Mouse (Mus musculus) T-helper 1 cell (primary cell): ENCODE measurements at regions not wholly inside any gene's neighbourhood (a gene's known extent, or its start where the extent isn't known, plus 50 kb on each side); places are given as distances from the start of the nearest gene placed in this dataset.

Experiments
- in situ Hi-C: fragments of 300-600 bp; cut with MboI, MseI; formaldehyde crosslinking; loops from one replicate; pipeline ENCODE4 v1.15.1; 2025; ENCODE audit warnings: high pct_unique_total_duplicates

GRCm38 (mm10) chr8:10869866-10870265 is 138.4 kb downstream of the Irs2 start:
- in situ Hi-C loops = no loop called here

DNA sequence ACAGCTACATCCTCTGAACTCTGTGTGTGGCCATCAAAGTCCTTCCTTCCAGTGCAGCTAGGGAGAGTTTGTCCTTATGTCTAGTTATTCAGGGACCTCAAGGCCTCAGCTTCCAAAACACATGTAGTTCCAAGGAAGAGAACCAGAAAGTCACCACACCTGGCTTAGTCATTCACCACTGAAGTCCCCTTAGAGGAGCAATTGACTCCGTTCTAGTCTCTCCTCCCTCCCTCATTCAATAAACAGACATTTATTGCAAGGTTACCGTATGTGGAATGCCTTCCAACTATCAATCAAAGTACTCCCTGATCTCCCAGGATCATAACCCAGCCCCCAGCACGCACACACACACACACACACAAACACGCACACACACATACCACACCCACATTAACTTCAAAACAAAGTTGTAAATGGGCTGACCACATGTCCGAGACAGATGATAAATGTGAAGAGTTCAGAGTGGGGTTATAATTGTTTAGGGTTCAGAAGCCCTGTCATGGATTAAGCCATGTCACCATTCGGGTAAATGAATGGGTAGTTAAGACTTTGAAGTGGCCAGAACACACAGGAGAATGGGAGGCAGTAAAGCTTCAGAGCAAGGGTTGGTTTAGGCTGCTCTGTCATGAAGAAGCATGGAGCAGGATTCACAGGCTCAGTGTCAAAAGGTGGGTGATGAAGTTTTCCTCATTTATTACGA is 141.4 kb downstream of the Irs2 start:
- in situ Hi-C loops = no loop called here

- in situ Hi-C loops = no loop called here
Measured at GRCm38 (mm10) chr8:10865941-10866513, 142.2 kb downstream of the Irs2 start.

DNA sequence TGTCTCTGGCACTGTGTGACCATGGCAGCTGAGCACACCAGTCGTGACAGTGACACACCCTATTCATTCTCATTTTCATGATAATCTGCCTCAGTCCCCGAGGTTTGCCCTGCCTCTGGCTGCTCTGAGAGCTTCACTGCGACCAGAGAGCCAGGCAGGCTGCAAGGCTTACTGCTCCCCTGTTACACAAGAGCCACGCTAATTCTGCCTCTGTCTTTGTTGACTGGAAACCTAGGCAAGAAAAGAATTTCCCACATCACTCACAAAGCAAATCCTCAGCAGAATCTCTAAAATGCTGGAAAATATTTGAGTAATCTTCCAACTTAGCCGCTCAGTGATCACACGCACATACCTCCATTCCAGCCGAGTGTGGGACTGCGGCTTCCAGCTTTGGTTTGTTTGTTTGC is 142.8 kb downstream of the Irs2 start:
- in situ Hi-C loops = no loop called here

DNA sequence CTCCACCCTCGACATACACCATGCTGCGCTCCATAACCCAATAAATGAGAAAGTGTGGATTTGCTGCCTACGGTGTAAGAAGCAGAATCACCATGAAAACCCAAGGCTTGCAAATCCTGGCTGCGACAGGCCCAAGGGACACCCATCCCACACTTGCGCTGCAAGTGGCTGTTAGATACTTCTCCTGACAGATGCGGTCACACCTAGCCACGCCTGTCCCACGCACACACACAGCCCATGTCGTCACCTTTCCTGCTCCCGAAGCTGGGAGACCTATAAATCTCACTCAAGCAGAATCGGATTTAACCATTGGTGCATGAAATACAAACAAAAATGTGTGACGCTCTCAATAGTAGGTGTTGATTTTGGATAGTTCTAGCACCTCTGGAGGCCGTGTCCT is 145.8 kb downstream of the Irs2 start:
- in situ Hi-C loops = no loop called here

- in situ Hi-C loops = no loop called here
Measured at GRCm38 (mm10) chr8:10860810-10861209, 147.4 kb downstream of the Irs2 start.

GRCm38 (mm10) chr8:10857874-10858273 is 150.4 kb downstream of the Irs2 start:
- in situ Hi-C loops = no loop called here

GRCm38 (mm10) chr8:10856996-10857720 is 151.1 kb downstream of the Irs2 start:
- in situ Hi-C loops = no loop called here

DNA sequence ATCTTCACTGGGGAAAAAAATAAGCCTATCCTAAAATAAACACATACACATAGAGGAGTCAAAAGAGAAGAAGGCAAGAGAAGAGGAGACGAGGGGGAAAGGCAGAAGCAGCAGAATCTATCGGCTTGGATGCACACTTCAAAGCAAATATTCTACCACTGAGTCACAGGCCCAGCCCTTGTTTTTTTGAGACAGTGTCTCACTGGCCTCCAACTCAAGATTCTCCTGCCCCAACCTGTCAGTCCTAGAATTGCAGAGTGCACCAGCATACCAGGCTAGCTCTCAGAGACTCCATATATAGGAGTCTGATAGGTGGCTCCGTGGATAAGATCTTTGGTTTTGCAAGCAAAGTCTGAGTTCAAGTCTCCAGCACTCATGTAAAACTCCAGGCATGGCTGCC is 152.6 kb downstream of the Irs2 start:
- in situ Hi-C loops = no loop called here

DNA sequence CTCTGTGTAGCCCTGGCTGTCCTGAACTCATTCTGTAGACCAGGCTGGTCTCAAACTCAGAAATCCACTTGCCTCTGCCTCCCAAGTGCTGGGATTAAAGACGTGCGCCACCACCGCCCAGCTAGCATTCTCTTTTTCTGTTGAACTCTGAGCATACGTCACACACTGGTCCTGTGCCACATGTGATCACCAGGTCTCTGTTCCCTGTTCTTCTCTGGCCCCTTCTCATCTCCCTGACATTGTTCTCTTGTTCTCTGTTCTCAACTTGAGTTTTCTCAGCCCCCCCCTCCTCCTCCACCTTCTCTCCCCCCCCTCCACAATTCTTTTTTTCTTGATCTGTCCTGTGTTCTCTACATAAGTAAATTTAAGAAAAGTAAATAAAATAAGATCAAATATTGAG is 153.1 kb downstream of the Irs2 start:
- in situ Hi-C loops = no loop called here

- in situ Hi-C loops = no loop called here
Measured at GRCm38 (mm10) chr8:10854600-10854999, 153.7 kb downstream of the Irs2 start.

GRCm38 (mm10) chr8:10853901-10854300 is 154.4 kb downstream of the Irs2 start:
- in situ Hi-C loops = no loop called here

DNA sequence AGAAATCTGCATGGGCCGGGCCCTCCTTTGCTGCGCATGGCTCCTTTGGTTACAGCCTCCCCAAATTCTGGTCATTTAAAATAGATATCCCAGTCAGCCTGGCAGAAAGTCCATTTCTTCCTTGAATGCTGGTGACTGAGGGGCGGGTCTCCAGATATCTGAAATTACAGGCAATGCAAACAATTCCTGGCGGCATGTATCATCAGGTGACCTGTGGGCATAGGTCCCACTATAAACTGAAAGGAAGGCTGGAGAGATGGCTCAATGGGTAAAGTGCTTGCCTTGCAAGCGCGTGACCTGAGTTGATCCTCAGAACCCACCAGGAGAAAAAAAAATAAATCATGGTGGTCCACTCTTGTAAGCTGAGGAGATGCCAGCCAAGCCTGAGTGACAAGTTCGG is 158.3 kb downstream of the Irs2 start:
- in situ Hi-C loops = no loop called here

DNA sequence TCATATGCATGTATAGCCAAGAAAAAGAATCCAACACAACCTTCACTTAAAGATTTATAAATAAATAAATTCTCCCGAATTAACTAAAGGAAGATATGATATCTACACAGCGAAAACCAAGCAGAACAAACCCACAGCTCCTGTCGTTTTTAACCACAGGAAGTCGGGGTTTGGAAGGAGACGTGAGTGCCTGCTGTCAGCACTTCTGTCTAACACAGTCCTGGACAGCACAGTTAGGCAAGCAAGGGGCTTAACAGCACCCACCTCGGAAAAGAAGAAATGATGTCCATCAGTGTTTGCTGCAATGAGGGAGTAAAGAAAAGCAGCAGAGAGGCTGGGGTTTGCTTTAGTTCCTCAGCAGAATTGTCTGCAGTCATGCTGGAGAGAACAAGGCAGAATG is 162.7 kb downstream of the Irs2 start:
- in situ Hi-C loops = no loop called here

DNA sequence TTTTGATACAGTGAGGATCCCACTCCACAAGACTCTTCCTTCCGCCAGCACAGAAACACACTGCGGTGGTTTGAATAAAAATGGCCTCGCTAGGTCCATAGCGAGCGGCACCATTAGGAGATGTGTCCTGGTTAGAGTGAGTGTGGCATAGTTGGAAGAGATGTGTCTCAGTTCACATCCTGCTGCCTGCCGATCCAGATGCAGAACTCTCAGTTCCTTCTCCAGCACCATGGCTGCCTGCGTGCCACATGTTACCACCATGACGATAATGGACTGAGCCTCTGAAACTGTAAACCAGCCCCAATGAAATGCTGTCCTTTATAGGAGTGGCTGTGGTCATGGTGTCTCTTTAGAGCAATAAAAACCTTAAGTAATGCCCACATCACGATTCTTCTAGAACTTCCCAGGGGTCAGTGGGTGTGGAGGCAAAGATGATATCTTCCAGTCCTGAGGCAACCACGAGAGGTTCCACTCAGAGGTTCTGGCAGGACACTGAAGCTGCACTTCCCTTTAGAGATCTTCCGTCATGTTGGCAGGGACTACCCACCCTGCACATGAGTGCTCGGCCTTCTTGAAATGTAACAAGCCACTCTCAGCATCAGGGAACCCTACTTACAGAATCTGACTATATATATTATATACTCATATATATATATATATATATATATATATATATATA is 167.3 kb downstream of the Irs2 start:
- in situ Hi-C loops = no loop called here

GRCm38 (mm10) chr8:10840044-10840443 is 168.2 kb downstream of the Irs2 start:
- in situ Hi-C loops = no loop called here

- in situ Hi-C loops = no loop called here
Measured at GRCm38 (mm10) chr8:10835054-10835453, 173.2 kb downstream of the Irs2 start.

GRCm38 (mm10) chr8:10831864-10832263 is 176.4 kb downstream of the Irs2 start:
- in situ Hi-C loops = no loop called here

DNA sequence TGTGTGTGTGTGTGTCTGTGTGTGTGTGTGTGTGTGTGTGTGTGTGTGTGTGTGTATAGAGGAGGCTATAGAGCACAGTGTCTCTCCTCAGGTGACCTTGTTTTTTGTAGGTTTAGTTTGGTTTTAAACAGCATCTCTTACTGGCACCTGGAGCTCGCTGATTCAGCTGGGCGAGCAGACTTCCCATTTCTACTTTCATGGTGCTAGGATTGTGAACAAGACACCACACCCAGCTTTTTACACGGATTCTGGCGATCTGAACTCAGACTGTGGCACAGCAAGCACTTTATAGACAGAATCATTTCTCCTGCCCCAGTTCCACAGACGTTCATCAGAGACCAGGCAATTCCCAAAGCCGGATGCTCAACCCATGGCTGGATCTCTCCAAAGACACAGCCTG is 177.0 kb downstream of the Irs2 start:
- in situ Hi-C loops = no loop called here

DNA sequence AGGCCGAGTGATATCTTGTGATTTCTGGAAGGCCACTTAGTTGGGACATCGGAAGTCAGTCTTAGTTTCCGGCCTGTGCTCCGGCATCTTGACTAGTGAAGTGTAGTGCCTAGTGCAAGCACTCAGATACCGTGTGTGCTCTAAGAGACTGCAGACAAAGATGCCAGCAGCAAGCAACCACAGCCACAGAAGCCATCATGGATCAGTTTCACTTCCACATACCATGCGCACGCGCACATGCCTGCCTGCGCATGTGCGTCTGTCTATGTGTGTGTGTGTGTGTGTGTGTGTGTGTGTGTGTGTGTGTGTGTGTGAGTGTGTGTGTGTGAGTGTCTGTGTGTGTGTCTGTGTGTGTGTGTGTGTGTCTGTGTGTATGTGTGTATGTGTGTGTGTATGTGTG is 177.4 kb downstream of the Irs2 start:
- in situ Hi-C loops = no loop called here

GRCm38 (mm10) chr8:10828580-10828979 is 179.7 kb downstream of the Irs2 start:
- in situ Hi-C loops = no loop called here

DNA sequence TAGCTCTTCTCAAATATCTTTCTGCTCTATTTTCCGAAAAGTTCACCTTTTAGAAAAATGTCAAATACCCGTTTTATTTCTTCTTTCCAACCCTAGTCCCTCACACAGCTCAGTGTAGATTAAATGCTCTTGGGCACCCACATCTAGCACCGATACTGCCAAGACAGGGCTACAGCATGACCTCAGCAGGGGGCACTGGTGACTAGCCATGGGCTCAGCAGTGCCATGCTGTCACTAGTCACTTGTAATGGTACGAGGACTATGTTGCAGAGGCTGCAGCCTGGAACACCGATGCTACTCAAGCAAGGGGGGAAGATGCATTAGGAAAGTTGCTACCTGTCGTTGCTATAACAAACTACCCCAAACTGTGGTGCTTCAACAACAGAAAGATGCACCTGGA is 180.7 kb downstream of the Irs2 start:
- in situ Hi-C loops = no loop called here

DNA sequence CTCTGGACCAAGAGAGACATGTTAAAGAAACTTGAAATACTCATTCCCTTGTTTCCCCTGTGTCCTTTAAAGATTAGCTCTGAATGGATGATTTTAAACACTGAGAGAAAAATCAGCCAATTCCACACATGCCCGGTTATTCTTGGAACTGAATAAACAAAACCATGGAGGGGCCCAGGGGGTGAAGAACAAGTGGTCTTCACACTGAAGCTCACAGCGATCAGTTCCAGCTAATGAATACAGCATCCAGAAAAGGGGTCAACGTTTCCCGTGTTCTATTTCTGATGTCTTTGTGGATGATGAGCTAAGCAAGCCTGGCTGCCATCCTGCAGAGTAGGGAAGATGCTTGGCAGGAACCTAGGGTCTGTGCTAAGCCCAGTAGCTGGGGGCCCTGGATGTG is 182.3 kb downstream of the Irs2 start:
- in situ Hi-C loops = no loop called here
